Mouse (Mus musculus) erythroblast, embryonic 14.5 days (primary cell): ENCODE measurements around the gene Nomo1.

ENCODE experiments used
- GATA1 ChIP-seq: IDR thresholded peaks from 2 replicates; pipeline ENCODE4 v1.6.1; 2012; ENCODE audit warnings: low read length, inconsistent platforms, mixed read lengths
- TAL1 ChIP-seq: IDR thresholded peaks from 3 replicates; pipeline ENCODE4 v1.6.1; 2012; ENCODE audit warnings: low read length, inconsistent platforms, mixed read lengths

DNA sequence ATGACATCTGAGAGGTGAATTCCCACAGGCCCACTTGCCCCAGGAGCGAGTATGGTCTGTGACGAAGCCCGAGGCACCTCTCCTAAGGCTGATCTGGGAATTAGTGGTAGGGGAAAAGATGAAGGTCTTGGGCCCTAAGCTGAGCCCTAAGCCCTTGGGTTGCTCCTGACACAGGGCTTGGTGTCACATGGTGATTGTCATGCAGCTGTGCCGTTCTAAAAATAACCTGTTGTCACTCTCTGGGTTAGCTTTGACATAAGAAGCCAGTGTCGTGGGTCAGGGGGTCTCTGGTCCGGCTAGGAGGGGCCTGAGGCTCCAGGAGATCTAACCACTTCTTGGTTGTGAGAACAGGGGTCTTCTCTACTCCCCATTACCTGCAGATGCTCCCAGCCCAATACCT is 78.4 kb downstream of the Nomo1 start:
- TF ChIP-seq GATA1 (no peak), TAL1 (no peak)
